Mouse (Mus musculus) embryonic facial prominence, embryonic 11.5 days (tissue): ENCODE results near the gene Heatr3. TPM values are rescaled to one million over a fixed set of nuclear protein-coding genes. Genes with fewer than 3 reads are reported as not detected.
"Not testable (repeated sequence)": the region's sequence is repeated elsewhere in the genome, so short reads cannot be mapped to it uniquely, and the experiment has no call there.

ENCODE experiments used
- ATAC-seq: fragments of 200-750 bp; cut with Nextera tagmentation; replicated peaks from 2 replicates; pipeline ENCODE4 v1.8.0; 2017; ENCODE audit warnings: low read depth; ENCODE audit not compliant: insufficient number of reproducible peaks, low FRiP score, low TSS enrichment
- DNase-seq: peaks from one replicate; pipeline ENCODE4 v3.0.0-alpha.2; 2015; ENCODE audit warnings: low spot score
- H3K27ac ChIP-seq: fragments of 300-500 bp; sonication (generic); replicated peaks from 2 replicates; pipeline ENCODE4 v1.5.1; 2014; ENCODE audit warnings: mild to moderate bottlenecking, low read depth, low read length, control low read depth
- H3K27me3 ChIP-seq: fragments of 300-500 bp; sonication (generic); 2 replicates; pipeline ENCODE4 v1.6.1; 2014; ENCODE audit warnings: mild to moderate bottlenecking, low read length, moderate library complexity, mixed read lengths; ENCODE audit not compliant: control insufficient read depth, insufficient read depth
- H3K36me3 ChIP-seq: fragments of 300-500 bp; sonication (generic); replicated peaks from 2 replicates; pipeline ENCODE4 v1.6.1; 2014; ENCODE audit warnings: low read depth, mild to moderate bottlenecking, low read length, moderate library complexity, mixed read lengths; ENCODE audit not compliant: control insufficient read depth, insufficient read depth
- H3K4me1 ChIP-seq: fragments of 300-500 bp; sonication (generic); 2 replicates; pipeline ENCODE4 v1.6.1; 2014; ENCODE audit warnings: low read length, mixed read lengths; ENCODE audit not compliant: control insufficient read depth, insufficient read depth
- H3K4me2 ChIP-seq: fragments of 300-500 bp; sonication (generic); 2 replicates; pipeline ENCODE4 v1.6.1; 2014; ENCODE audit warnings: low read depth, mild to moderate bottlenecking, control low read depth, low read length, moderate library complexity
- H3K4me3 ChIP-seq: fragments of 300-500 bp; sonication (generic); 2 replicates; pipeline ENCODE4 v1.5.1; 2014; ENCODE audit warnings: low read depth, low read length, control low read depth
- H3K9ac ChIP-seq: fragments of 300-500 bp; sonication (generic); replicated peaks from 2 replicates; pipeline ENCODE4 v1.6.1; 2014; ENCODE audit warnings: mild to moderate bottlenecking, control low read depth, low read length
- H3K9me3 ChIP-seq: fragments of 300-500 bp; sonication (generic); replicated peaks from 2 replicates; pipeline ENCODE4 v1.6.1; 2016; ENCODE audit warnings: mild to moderate bottlenecking, low read length, inconsistent platforms, mixed read lengths; ENCODE audit not compliant: control insufficient read depth
- WGBS: fragments of 180-500 bp; shearing (Covaris S2); extraction: QIAGEN DNeasy Blood & Tissue Kit; methylation state at CpG from one replicate; pipeline ENCODE4 v1.1.7; 2014; 5-methylcytosine and 5-hydroxymethylcytosine counted together
- microRNA-seq: library from miRNA; unstranded; fragments of <30 nt; microRNA quantifications from one replicate; pipeline ENCODE4, GENCODE M21; 2016; ENCODE audit warnings: borderline number of aligned reads
- polyA plus RNA-seq: library from polyadenylated mRNA; unstranded; fragments of >200 nt; fragmentation: Nextera tagmentation; extraction: Ambion mirVana; gene quantifications from 2 replicates; pipeline ENCODE4 v1.2.1, GENCODE M21; 2014

Heatr3 gene
- polyA plus RNA-seq, 1 experiment from 2014 or later, result 55.7 TPM

GRCm38 (mm10) chr8:88209930-88210827 lies 72.5 kb downstream of the Heatr3 start:
- not testable (repeated sequence) for H3K4me1 ChIP-seq, H3K9ac ChIP-seq, H3K4me3 ChIP-seq, H3K27ac ChIP-seq, H3K9me3 ChIP-seq, H3K27me3 ChIP-seq, H3K36me3 ChIP-seq, ATAC-seq, H3K4me2 ChIP-seq, DNase-seq
- 84% methylated on average over 5 of the region's 6 CpGs for WGBS

DNA sequence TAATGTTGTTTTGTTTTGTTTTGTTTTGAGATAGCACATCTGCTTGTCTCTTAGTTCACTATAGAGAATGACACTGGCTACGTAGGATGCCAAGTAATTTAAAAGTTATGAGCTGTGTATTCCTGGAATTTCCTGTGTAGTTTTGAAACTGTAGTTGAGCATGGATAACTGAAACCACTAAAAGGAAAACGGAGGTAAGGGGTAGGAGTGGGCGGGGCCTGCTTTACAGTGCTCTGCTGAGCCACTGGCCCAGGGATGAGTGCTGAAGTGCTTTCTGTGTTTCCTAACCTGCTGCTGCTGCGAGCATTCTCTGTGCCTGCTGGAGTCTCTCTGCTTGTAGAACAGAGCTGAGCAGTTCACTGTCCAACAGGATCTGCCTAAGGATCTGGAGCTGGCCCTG lies 83.7 kb downstream of the Heatr3 start:
- H3K9me3 ChIP-seq, result no peaks in the 10 kb centered on the region
- WGBS, result 57% methylated on average over 4 of the region's 4 CpGs
- ATAC-seq, result no peak

More for the DNA sequence above, 83.7 kb downstream of the Heatr3 start:
- H3K36me3 ChIP-seq, result no peaks in the 10 kb centered on the region
- no peak overlapping the region for H3K27ac ChIP-seq
- no peak overlapping the region for H3K4me2 ChIP-seq
- H3K4me1 ChIP-seq, result no peaks in the 10 kb centered on the region; the same call in 1 of the 2 replicates
- H3K27me3 ChIP-seq, result no peaks in the 10 kb centered on the region
- no peak overlapping the region for H3K9ac ChIP-seq
- no peak for DNase-seq
- H3K4me3 ChIP-seq, result no peak overlapping the region

Small RNAs within 50 kb of the gene (microRNA-seq; reads per million reads assigned to microRNA genes)
- 1.9 reads per million for gene Mir7071

Other genes starting within 250 kb of the Heatr3 start
- gene Zfp423, start 178.3 kb upstream of the Heatr3 start, polyA plus RNA-seq, result 25.4 and 30.4 TPM in 2 replicates
- 41.5 and 43.8 TPM in 2 replicates for gene Cnep1r1, start 19.1 kb upstream of the Heatr3 start, polyA plus RNA-seq
- gene Tent4b, start 61.4 kb downstream of the Heatr3 start, polyA plus RNA-seq, result 10.0 and 12.0 TPM in 2 replicates
- 2.1 and 2.4 TPM in 2 replicates for gene Adcy7, start 134.5 kb downstream of the Heatr3 start, polyA plus RNA-seq
- 81.2 and 90.7 TPM in 2 replicates for gene Brd7, start 224.3 kb downstream of the Heatr3 start, polyA plus RNA-seq